Mouse (Mus musculus) liver, embryonic 14.5 days (tissue): ENCODE measurements around the gene Sin3b.

Source experiments
- CTCF ChIP-seq: IDR thresholded peaks from 2 replicates; pipeline ENCODE4 v1.5.1; 2016; ENCODE audit warnings: antibody characterized with exemption, low read depth, control low read depth
- EP300 ChIP-seq: IDR thresholded peaks from 2 replicates; pipeline ENCODE4 v1.6.1; 2016; ENCODE audit warnings: antibody characterized with exemption, low read depth

DNA sequence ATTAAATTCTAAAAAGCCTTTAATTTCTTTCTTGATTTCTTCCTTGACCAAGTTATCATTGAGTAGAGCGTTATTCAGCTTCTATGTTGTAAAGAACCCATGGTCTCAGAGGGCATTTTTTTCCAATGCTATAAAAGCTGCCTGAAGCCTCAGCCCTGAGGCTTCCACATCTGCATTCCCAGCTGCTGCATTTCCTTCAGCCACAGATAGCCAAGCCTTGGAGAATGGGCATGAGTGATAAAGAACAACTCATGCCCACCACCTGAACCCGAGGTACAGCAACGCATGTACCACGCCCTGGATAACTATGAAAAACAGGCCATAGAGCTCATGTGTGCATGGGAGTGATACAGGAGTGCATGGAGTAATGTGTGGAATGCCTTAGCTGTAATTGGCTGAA is 57.6 kb downstream of the Sin3b start:
- TF ChIP-seq EP300 (no peak), CTCF (no peak)
